Mouse (Mus musculus): ENCODE measurements around the gene Cenpv.
"Not testable (repeated sequence)": the region's sequence is repeated elsewhere in the genome, so short reads cannot be mapped to it uniquely, and the experiment has no call there.

The Cenpv gene

DNA sequence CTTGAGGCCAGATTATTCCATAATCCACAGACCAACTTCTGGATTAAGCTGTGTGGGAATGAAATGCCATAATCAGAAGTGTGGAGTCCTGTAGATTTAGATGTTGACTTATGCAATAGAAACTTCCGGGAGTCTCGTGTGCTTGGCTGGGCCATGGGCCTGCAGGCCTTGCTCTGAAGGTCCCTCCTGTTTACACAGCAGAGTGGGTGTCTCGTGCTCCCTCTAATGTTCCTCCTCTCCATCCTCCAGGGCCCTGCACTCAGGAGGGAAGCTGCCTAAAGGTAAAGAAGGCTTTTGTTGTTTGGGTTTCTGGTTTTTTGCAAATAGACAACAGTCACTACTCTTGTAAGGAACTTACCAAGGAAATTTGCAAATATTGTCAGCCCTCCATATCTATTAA is 29.5 kb downstream of the Cenpv start:
- DNase-seq (ENCODE audit: low read depth in 1 of 2, low spot score in 2 of 2): no peak

DNA sequence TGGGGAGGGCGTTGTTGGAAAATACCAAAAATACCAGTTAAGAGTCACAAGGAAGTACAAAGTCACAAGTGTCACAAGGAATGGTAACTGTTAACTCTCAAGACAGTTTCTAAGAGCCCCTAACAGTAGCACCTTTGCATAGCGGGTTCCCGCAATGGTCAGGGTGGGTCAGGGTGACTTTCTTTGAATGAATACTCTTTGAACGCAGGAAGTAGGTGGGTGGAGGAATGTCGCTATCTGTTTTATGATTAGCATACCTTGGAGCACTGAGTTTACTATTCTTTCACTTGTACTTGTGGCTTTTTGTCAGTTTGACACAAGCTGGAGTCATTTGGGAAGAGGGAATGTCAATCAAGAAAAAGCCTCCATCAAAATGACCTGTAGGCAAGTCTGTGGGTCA is 30.2 kb downstream of the Cenpv start:
- not testable (repeated sequence) for DNase-seq (ENCODE audit: low read depth in 1 of 2, low spot score in 2 of 2)

DNA sequence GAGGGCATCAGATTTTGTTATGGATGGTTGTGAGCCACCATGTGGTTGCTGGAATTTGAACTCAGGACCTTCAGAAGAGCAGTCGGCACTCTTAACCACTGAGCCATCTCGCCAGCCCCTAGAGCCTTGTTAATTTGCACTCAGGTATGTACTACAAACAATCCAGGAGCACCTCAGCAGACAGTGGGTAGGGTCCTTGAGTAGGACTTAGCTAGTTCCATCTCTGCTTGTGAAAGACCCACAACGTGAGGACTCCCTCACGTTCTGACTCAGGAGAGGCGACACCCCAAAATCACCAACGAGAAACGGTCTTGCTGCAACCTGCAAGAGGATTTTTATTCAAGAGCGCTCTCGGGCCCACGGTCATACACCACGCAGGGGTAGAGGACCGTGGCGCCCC is 30.7 kb downstream of the Cenpv start:
- not testable (repeated sequence) for DNase-seq (ENCODE audit: low read depth in 1 of 2, low spot score in 2 of 2)

DNA sequence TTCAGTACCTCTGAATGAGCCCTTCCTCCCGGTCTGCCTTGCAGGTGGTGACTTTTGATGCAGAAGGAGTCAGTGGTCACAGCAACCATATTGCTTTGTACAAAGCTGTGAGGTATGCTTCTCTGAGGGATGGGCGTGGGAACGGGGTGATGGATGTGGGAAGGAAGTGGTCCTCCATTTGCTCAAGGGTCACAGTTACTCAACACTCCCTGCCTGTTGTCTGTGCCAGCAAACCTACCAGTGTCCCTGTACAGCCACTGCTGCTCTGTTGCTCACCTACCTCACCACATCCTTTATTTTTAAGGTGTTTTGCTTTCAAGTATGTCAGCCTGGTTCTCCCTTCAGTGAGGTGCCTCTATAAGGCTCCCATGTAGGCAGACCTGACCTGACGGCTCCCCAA is 31.4 kb downstream of the Cenpv start:
- DNase-seq (ENCODE audit: low read depth in 1 of 2, low spot score in 2 of 2): no peak

DNA sequence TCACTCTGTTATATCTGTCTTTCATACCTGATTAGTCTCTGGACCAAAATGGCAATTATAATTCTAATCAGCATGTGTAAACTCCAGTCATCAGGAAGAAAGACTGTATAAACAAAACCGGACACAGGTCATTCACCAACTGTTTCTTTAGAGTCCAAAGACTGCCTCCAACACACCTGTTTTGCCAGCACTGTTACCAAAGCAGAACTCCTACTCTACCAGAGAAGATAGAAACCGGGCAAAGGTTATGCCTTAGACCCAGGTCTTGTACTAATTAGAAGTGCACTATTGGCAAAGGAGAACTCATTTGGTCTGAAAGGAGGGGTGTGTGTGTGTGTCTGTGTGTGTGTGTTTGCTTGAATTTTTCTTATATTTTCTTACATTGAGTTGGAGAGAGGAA is 38.5 kb downstream of the Cenpv start:
- no peak for DNase-seq (ENCODE audit: low read depth in 1 of 2, low spot score in 2 of 2)

DNA sequence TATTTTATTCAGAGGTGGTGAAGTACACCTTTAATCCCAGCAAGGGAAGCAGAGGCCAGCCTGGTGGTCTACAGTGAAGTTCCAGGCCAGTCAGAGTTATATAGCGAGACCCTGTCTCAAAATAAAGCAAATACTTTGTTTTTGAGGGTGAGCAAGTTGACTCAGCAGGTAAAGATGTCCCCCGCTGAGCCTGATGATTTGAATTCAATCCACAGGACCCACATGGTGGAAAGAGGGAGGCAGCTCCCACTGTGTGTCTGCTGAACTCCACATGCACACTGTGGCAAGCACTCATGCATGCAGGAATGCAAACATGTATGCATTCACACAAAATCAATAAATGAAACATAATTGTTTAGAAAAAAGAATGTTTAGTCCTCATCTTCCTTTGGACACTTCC is 40.3 kb downstream of the Cenpv start:
- no peak for DNase-seq (ENCODE audit: low read depth in 1 of 2, low spot score in 2 of 2)

DNA sequence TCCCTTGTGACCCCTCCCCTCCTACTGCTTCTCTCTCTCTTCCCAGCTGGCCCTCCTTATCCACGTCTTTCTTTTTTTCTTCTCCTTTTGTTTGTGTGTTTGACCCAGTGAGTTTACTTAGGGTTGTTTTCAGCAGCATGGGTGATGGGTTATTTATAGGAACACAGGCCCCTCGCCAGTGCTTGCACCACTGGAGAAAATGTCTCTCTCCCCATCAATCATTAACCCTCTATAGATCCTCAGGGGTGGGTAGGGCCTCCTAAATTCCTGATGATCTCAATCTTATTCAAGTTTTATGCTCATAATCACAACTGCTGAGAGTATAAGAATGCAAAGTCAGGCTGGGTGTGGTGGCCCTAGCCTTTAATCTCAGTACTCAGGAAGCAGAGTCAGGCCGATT is 41.9 kb downstream of the Cenpv start:
- DNase-seq (ENCODE audit: low read depth in 1 of 2, low spot score in 2 of 2): no peak

DNA sequence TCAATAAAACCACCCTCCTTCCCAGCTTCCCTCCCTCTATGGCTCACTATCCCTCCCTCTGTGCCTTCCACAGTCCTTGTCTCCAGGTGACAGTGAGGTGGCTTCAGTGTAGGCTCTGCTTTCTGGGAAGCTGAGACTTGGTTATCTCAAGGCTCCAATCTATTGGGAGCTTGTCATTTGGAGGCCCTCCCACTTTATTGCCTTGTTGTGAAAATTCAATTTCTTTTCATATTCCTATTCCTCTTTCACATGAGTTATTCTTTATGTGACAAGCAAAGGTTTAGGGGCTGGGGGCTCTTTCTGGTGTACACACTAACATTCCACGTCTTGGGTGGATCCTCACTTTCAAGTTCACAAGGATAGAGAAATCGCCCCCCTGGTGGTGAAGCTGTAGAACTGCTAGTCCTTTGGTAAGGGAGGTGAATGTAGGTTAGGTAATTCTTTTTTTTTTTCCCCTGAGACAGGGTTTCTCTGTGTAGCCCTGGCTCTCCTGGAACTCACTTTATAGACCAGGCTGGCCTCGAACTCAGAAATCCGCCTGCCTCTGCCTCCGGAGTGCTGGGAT is 42.8 kb downstream of the Cenpv start:
- no peak for DNase-seq (ENCODE audit: low read depth in 1 of 2, low spot score in 2 of 2)

DNA sequence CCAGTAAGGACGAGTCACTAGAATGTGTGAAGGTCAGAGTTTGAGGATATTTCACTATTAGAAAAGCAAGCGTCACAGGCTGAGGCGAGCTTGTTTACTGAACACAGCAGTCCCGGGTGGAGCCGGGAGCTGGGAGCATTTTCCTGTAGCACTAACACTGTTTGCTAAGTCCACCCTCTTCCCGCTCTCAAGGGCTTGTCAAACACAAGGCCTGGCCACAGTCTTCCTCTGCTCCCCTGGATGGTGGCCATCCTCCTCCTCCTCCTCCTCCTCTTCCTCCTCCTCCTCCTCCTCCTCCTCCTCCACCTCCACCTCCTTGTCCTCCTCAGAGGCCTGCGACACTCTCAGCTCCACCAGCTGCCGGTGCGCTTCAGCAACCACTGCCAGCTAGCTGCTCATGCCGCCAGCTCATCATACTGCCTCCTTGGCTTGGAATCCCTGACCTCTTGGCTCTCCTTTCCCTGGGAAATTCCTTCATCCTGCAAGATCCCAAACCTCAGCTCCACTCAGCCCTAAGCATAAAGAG is 43.7 kb downstream of the Cenpv start:
- DNase-seq (ENCODE audit: low read depth in 1 of 2, low spot score in 2 of 2): no peak

DNA sequence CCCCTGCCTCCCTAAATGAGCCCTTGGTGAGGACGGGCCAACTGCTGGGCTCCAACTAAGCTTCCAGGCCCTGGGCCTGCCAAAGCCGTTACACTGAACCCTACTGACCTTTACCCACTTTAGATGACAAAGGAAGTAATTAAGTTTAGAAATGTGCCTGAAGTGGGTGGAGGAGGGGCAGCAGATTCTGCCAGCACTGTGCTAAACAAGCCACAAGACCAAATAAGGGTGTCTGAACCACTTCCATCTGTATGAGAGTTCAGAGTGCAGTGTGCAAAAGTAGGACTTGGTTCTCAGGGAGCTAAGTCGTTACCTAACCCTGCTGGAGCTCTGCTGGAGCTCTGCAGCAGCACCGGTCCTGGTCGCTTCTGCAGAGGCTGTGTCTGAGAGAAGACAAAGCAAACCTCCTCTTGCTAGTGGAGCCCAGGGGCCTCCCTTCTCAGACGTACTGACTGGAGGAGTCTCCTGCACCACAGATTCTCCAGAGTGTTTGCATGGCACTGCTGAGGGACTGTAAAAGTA is 44.2 kb downstream of the Cenpv start:
- peak; percentile 14 to 36 for DNase-seq (ENCODE audit: low read depth in 1 of 2, low spot score in 2 of 2)

DNA sequence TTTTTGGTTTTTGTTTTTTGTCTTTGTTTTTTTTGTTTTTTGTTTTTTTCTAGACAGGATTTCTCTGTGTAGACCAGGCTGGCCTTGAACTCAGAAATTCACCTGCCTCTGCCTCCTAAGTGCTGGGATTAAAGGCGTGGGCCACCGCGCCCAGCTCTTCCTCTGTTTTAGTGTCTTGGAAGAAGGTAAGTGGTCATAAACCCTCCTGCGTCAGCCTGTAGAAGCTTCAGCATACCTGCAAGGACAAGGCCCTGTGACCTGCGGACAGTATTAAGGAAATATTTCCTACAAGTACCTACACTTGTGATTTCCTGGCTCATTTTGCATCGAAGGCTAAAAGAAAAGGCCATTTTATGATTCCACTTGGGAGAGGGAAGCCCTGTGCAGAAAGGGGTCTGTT is 45.4 kb downstream of the Cenpv start:
- DNase-seq (ENCODE audit: low read depth in 1 of 2, low spot score in 2 of 2): no peak

DNA sequence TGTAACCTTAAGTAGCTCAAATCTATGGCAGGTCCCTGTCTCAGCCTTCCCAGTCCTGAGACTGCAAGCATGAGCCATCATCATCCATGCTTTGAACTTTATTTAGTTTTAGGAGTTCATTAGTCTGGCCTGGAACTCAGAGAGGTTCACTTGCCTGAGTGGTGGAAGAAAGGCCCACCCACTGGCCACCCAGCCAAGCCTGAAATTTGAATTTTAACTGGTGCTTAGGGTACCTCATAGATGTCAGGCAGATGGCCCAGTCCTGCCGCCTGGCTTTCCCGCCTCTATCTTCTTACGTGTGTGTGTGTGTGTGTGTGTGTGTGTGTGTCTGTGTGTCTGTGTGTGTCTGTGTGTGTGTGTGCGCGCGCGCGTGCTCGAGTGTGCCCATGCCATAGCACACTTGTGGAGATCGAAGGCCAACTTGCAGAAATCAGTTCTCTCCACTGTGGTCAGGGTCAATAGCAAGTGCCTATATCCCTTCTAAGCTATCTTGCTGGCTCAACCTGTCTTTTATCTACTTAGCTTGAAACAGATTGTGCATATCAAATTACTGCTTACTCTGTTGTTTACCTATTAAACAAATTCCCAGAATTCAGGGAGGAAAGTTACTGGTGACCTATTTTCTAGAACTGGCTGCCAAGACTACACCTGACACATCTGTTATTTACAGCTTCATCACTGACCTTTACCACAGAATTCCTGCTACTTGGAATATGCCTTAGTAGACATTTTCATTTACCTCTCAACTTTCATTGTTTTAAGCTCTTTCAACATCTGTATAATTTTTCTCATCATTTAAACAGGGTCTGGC is 51.3 kb downstream of the Cenpv start:
- DNase-seq (ENCODE audit: low read depth in 1 of 2, low spot score in 2 of 2): no peak

DNA sequence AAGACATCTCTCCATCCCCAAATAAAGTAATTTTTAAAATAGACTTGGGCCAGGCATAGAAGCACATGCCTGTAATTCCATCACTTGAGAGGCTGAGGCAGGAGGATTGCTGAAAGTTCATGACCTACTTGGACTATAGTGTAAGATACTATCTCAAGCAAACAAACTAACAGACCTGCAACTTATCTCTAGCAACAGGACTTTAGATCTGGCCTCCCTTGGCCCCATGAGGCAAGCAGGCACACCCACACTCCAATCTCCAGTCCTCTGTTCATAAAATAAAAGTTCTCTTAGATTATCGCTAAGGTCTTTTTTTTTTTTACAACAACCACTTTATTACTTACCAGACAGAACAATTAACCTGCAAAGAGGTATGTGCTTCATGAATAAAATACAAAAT is 52.1 kb downstream of the Cenpv start:
- DNase-seq (ENCODE audit: low read depth in 1 of 2, low spot score in 2 of 2): no peak

DNA sequence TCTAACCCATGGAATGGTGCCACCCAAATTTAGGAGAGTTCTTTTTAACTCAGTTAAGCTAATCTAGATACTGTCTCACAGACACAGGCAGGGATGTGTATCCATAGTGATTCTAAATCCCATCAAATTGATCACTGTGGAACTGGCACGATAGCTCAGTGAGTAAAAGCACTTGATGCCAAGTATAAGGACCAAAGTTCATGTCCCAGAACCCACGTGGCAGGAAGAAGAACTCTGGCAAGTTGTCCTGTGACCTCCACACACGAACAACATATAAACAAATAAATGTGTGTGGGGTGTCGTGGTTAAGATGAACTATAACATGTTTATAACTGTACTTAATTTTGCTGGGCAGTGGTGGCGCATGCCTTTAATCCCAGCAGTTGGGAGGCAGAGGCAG is 59.5 kb downstream of the Cenpv start:
- no peak for DNase-seq (ENCODE audit: low read depth in 1 of 2, low spot score in 2 of 2)

DNA sequence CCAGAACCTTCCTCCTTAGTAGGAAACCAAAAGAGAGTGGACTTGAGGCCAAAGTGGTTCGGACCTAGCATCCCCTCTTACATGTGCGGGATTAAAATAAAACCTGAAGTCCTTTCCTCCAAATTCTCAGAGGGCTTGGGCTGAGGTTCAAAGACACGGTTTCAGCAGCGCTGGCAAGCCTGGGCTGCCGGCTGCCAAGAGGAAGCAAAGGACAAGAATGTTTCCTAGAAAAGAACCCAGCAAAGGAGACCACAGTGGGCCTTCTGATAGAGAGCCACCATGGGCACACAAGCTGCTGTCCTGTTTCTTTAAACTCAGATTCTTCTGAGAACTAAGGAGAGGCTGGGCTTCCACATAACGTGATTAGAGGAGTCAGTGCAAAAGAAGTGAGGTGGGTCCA is 60.1 kb downstream of the Cenpv start:
- DNase-seq (ENCODE audit: low read depth in 1 of 2, low spot score in 2 of 2): no peak

DNA sequence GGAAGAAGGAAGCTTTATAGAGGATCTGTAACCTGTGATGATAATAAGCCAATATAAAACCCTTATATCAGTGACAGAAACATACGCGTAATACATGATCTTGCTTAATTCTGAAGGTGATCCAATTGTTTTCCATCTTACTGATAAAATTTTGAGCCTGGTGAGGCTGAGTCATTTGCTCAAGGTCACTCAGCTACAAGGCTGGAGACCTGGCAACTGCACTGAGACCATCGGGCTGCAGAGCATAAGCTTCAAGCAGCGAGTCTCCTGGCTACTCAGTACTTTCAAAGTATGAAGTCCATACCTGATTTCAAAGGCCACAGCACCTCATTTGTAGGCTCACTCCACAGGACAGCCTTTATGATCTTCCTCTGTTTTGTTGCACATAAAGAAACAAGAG is 62.9 kb downstream of the Cenpv start:
- DNase-seq (ENCODE audit: low read depth in 1 of 2, low spot score in 2 of 2): no peak
